Mouse (Mus musculus): ENCODE results near the gene Tcea3. TPM values are rescaled to one million over a fixed set of nuclear protein-coding genes. Genes with fewer than 3 reads are reported as not detected.

The Tcea3 gene
- total RNA-seq, 2 experiments from 2014 or later = 77.1 to 77.6 TPM

DNA sequence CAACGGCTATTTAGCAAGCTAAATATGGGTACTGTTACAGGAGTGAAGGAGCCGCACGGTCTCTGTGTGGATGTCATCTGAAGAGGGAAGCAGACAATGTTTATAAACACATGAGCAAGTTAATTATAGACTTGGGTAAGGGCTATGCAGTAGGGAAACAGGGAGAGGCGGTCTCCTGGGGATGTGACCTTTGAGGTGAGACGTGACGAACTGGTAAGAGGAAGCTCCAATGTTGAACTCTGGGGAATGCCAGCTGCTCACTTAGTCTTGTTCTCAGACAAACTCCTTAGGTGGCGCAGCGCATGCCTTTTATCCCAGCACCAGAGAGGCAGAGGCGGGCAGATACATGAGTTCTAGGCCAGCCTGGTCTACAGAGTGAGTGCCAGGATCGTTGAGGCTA is 14.4 kb downstream of the Tcea3 start:
- DNase-seq = no peak
- intact Hi-C loops (cut with DNase I) = loop anchor here (2.0 kb wide), 2 partner anchors 23 to 63 kb away; partner anchors contain the start of gene Zfp46

DNA sequence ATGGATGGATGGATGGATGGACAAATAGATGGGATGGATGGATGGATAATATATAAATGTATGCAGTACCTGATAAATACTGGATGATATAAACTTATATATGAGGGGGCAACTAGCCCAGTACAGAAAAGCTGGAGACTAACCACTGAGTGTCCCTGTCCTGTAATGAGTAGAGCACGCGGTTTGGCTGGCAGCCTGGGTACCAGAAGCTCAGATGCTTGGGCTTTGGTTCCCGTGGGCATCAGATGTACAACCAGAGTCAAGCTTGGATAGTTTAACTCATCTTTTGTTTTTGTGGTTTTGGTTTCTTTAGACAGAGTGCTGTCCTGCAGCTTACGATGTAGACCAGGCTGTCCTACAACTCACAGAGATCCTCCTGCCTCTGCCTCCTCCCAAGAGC is 16.0 kb downstream of the Tcea3 start:
- DNase-seq = no peak
- intact Hi-C loops (cut with DNase I) = no loop called here

DNA sequence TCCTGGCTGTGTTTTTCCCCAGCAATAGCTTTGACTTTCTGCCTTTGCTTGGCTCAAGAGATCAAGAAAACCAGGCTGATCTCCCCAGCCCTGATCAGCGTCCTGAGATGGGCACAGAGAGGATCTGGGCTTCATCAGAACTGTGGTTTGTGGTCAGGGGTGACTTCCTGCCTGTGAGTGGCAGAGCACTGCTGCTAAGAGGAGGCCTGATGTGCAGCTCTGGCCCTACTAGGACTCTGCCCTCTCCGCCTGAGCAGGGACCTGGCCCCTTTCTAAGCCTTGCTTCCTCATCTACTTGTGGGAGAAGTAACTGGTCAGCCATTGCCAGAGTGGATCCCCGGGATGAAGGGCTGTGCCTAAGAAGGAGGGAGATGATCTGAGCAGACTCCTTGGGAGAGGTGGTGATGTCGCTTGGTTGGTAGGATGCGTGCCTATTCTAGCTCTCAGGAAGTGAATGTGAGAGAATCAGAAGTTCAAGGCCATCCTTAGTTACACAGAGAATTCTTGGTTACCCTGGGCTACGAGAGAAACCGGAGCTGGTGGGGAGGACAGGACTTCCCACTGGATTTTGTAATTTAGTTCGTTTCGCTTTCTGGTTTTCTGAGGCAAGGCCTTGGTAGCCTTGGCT is 19.3 kb downstream of the Tcea3 start:
- no peak for DNase-seq
- intact Hi-C loops (cut with DNase I) = no loop called here

DNA sequence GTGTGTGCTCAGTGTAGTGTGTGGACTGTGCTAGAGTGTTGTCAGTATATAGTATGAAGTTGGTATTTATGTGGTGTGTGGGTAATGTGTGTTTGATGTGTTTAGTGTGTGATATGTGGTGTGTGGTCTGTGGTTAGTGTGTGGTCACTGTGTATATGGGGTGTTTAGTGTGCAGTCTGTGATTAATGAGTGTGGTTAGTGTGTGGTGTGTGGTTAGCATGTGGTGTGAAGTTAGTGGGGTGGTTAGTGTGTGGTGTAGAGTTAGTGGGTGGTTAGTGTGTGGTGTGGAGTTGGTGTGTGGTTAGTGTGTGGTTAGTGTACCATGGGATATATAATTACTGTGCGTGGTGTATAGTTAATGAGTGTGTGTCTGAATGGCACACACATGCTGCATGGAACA is 21.4 kb downstream of the Tcea3 start:
- intact Hi-C loops (cut with DNase I) = no loop called here
- DNase-seq = no peak

DNA sequence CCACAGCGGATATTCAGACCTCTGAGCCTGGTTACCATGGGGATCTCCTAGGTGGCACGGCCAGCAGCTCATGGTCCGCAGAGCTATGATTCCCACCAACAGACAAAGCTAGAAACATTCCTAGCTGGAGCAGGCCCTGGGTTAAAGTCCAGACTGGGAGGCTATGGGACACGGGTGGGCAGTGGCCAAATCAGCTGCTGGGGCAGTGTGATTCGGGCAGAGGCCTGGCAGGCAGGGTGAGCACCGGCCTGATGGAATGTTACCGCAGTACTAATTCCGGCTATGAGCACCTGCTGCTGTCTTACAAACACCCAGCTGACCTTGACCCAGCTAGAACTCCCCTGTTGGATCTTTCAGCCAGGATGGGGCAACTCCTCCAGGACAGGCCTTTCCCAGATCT is 23.1 kb downstream of the Tcea3 start:
- DNase-seq = peak in 1 of 2 experiments; percentile 46
- intact Hi-C loops (cut with DNase I) = no loop called here

DNA sequence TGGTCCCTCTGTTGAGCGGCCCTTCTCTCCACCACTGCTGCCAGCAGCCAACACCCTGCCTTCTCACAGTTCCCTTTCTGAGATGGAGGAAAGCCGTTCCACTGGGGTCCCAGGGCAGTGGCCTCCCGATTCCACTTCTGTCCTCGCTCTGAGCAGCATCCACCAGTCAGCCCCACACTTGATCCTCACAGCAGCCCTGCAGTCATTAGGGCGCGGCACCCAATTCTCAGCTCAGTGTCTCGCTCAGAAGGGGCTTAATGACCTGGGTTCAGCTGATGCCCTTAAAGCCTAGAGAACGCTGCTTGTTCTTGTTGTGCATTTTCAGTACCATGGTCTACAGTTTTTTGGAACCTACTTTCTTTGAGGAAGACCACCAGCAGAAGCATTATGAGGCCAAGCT is 33.6 kb downstream of the Tcea3 start:
- DNase-seq = no peak
- intact Hi-C loops (cut with DNase I) = no loop called here

DNA sequence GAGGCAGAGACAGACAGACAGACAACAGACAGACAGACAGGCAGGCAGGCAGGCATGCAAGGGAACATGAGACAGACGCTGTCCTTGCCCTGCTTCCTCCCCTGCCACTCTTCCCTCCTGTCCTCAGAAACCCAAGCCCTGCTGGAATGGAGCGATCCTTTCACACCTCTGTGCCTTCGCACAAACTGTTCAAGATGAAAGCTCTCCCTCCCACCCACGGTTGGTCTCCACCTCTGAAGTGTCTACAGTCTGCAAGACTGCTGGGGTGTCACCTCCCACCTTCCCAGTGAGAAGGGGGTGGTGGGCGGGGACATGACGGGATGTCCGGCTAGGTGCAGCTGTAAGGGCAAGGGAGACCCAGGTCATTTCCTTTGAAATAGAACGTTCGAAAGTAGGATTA is 34.1 kb downstream of the Tcea3 start:
- intact Hi-C loops (cut with DNase I) = no loop called here
- DNase-seq = no peak

DNA sequence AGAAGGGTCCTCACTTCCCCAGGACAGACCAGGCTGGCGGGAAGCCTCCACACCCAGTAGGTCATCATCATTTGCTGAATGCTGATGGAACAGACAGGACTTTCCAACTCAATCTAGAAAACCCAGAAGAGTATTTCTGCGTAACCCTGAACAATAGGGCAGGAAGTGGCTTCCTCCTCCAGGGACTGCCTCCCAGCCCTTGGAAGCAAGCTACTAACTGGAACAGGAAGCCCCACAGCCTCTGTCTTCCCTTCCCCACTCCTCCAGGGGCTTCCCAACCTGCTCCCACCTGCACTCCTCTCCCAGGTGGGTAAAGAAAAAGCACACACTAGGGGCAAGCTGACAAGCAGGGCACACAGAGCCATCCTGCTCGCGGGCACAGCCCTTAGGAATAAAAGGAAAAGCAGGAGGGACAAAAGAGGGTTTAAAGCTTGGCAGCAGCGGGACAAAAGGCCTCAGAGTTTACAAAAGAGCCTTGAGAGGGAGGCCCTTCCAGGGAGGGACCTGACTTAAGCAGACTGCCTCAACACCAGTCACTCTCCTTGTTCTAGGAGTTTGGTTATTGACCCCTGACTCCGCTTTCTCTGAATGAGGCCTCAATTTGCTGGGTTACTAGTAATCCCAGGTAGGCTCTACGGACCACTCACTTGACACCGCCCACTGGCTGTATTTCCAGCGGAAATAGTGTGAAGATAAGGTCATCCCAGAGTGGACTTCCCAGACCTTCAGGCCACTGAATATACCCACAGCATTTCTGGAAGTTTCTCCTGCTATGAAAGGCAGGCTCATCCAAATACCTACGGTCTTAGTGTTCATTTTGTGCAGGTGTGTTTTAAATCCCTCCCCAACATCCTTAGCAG is 35.3 kb downstream of the Tcea3 start:
- intact Hi-C loops (cut with DNase I) = no loop called here

DNA sequence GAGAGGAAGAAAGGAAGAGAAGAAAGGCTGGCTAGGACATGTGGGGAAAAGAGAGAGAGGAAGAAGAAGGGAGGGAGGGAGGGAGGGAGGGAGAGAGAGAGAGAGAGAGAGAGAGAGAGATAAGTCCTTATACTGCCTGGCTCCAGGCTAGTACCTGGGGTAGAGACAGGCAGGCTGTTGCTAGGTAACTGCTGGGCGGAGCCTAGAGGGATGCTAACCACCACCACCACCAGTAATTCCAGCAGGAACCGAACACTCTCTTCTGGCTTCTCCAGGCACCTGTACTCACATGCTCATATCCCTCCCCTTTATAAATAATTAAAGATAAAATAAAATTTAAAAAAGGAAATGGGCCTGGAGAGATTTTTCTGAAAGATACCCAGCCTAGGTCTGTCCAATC is 36.3 kb downstream of the Tcea3 start:
- DNase-seq = no peak
- intact Hi-C loops (cut with DNase I) = loop anchor here (2.0 kb wide), 1 partner anchor 23 kb away; no protein-coding TSS in a partner anchor

More for the DNA sequence above, 35.3 kb downstream of the Tcea3 start:
- peak; percentile 50 to 51 for DNase-seq

DNA sequence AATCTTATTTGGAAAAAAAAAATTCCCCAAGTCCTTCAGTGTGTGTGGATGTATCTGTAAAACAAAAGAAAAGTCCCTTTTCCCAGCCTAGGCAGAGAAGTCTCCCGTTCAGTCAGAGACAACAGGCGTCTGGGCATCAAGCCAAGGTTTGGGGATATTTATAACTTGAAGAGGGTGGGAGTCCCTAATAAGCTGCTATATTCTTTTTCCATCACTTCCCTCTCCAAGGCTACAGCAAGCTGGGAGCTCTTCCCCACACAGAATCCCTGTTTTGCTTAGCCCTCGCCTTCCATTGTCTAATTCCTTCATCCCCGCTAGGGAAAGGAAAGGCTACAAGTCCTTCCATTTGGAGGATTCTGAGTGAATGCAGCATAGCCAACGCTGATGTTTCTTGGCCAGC is 36.9 kb downstream of the Tcea3 start, which contains the start of gene Zfp46:
Gene Zfp46 (plus strand): TSS at position 229 of the 400 bp plus-strand sequence.
- peak; percentile 87 to 94 for DNase-seq
- intact Hi-C loops (cut with DNase I) = loop anchor here (2.0 kb wide), 1 partner anchor 24 kb away; no protein-coding TSS in a partner anchor

DNA sequence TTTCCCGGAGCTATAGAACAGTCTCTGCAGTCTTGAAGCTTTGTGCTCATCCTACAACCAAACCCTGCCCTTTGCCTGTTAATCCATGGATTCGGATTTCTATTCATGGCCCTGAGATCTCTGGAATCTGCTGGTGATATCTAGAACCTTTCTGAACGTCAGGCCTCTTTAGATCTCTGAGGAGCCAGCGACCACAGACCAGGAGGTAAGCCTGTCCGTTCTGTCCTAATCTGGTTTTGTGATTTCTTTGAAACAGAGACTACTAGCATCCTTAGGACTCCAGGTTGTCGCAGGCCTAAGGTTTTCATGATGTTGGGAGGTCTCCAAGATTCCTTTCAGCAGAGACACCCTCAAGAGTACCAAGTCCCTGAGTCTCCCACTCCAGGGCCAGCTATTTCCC is 37.4 kb downstream of the Tcea3 start:
- DNase-seq = no peak
- intact Hi-C loops (cut with DNase I) = loop anchor here (2.0 to 5.0 kb wide), 2 partner anchors 24 to 37 kb away; no protein-coding TSS in a partner anchor

DNA sequence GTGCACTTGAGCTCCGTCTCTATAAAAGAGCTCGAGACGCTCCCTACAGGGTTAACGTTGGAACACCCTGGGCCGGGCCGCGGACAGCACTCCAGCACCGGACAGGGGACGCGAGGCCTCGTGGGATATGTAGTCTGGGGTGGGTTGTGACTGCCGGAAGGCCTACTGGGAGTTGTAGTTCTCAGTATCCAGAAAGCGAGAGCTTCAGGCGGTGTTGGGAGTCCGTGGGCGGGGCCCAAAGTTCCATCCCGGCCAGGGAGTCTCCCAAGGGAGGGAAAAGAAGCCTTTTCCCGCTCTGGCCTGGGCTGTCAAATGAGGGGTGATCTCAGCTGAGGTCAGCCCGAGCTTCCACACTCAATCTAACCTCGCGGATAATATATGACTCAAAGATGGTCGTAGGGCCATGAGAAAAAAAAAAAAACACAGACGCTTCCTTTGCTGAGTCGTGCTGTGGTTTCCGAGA is 37.9 kb downstream of the Tcea3 start:
- DNase-seq = peak; percentile 93
- intact Hi-C loops (cut with DNase I) = loop anchor here (2.0 to 5.0 kb wide), 2 partner anchors 25 to 37 kb away; no protein-coding TSS in a partner anchor

DNA sequence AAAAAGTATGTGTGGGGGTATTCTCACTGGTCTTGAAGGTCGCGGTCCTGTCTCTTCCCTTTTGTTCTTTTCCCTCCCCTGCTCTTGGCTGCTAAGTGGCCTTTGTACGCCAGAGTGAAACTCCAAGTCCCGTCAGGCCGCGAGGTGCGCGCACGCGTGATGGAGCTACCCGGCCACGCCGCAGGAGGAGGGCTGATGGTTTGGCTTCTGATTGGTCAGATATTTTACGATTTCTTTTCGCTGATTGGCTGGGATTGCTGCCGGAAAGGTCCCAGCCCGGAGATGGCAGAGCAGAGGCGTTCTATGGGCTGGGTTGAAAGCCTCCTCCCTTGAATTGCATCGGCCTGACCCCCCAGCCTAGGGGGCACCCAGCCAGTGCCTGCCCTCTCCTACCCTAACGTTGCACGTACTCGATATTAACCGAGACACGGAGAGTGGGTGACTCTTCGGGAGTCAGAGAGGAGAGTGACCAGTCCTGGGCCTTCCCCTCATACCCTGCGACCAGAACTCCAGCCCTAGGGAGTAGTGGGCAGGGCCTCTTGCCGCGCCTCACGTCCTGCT is 38.4 kb downstream of the Tcea3 start:
- intact Hi-C loops (cut with DNase I) = loop anchor here (2.0 to 5.0 kb wide), 2 partner anchors 25 to 36 kb away; no protein-coding TSS in a partner anchor
- peak; percentile 95 for DNase-seq

DNA sequence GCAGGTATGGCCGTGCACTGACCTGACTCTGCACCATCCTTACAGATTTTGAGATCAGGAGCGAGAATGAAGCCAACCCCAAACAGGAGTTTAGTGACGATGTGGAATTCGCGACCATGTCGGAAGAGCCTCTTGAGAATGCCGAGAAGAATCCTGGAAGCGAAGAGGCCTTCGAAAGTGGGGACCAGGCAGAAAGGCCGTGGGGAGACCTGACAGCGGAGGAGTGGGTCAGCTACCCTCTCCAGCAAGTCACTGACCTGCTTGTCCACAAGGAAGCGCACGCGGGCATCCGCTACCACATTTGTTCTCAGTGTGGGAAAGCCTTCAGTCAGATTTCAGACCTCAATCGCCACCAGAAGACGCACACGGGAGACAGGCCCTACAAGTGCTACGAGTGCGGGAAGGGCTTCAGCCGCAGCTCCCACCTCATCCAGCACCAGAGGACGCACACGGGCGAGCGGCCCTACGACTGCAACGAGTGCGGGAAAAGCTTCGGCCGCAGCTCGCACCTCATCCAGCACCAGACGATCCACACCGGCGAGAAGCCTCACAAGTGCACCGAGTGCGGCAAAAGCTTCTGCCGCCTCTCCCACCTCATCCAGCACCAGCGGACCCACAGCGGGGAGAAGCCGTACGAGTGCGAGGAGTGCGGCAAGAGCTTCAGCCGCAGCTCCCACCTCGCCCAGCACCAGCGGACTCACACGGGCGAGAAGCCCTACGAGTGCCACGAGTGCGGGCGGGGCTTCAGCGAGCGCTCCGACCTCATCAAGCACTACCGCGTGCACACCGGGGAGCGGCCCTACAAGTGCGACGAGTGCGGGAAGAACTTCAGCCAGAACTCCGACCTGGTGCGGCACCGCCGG is 42.6 kb downstream of the Tcea3 start:
- intact Hi-C loops (cut with DNase I) = loop anchor here (2.0 to 5.0 kb wide), 2 partner anchors 17 to 32 kb away; no protein-coding TSS in a partner anchor
- DNase-seq = no peak

DNA sequence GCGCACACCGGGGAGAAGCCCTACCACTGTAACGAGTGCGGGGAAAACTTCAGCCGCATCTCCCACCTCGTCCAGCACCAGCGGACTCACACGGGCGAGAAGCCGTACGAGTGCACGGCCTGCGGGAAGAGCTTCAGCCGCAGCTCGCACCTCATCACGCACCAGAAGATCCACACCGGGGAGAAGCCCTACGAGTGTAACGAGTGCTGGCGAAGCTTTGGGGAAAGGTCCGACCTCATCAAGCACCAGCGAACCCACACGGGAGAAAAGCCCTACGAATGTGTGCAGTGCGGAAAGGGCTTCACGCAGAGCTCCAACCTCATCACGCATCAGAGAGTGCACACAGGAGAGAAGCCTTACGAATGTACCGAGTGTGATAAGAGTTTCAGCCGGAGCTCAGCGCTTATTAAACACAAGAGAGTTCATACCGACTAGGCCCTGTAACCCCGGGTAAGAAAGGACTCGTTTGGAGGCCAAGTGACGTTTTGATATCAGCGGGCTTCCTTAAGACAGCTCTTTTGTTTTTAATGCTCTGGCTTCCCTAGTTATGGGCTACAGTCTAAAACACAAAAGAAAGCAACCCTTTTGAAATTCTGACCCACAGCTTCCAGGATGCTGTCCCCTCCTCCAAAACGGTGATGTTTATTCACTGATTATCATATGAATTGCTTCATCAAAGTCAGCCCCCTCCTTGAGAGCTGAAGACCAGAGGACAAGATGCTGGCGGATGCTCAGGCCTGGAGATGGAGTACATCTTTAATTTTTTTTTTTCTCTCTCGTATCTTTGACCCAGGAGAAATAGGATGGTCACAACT is 43.5 kb downstream of the Tcea3 start:
- intact Hi-C loops (cut with DNase I) = loop anchor here (2.0 kb wide), 1 partner anchor 16 kb away; no protein-coding TSS in a partner anchor
- DNase-seq = no peak

DNA sequence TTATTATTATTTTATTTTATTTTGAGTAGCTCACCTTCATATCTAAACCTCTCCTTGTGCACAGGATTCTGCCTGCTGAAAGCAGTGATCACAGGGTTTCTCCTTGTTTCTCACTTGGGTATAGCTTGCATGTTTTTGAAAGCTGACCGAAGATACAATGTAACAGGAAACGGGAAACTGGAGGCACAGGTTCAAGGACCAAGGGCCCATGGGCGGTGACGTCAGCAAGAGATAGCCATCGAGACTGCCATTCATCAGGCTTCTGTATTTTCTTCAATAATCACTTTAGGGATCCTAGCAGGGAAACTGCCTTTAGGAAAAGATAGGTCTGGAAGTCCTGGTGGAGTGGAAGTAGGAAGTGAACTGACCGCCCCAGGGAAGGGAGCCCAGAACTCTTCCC is 44.2 kb downstream of the Tcea3 start:
- no peak for DNase-seq
- intact Hi-C loops (cut with DNase I) = loop anchor here (2.0 kb wide), 1 partner anchor 15 kb away; no protein-coding TSS in a partner anchor

DNA sequence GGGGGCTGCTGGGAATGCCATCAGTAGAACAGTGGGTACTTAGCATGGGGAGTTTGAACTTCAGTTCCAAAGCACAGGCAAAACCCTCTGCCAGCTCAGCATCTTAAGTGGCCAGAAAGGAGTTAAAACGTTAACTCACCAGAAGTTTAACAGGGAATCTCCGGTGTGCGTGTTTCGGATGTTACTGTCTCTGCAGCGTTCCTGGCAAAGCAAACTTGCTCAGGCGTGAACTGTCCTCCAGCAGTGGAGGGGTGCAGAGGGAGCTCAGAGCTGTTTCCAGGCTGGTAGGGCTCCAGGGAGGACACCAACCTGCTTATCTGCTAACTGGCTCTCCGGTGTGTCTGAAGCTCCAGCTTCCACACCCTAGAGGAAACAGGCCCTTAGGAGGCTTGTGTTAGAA is 48.4 kb downstream of the Tcea3 start:
- intact Hi-C loops (cut with DNase I) = no loop called here
- no peak for DNase-seq

DNA sequence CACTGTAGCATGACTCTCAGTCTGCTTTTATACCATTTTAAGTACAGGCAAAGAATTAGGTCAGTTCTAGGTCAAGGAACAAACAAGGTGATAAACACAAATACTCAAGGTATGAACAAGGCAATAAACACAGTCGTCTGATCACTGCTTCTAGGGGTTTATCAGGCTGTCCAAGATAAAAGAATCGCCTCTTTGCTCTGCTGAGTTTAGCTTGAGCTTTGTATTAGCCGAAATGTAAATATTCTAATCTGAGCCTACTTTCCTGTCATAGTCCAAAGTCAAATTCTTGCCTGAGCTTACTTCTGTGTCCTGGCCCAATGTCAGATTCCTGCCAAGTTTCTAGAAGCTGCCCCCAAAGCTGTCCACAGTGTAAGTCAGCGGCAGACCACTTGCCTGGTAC is 54.9 kb downstream of the Tcea3 start:
- intact Hi-C loops (cut with DNase I) = no loop called here
- DNase-seq = no peak

DNA sequence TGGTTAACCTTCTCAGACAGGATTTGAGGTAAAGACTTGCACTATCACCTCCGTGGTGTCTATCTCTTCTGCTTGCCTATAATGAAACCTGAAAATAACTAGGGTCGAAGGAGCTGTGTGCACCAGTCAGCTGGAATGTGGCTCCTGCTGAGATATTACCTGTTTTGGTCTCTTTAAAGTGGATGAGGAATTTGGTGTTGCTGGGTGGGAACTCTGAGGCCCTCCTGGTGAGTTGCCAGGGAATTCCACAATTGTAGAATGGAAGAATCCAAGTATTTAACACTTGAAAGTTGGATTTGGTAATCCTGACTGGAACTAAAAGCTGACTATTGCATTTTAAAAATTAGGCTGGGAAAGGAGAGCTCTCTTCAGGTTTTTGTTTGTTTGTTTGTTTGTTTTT is 56.7 kb downstream of the Tcea3 start:
- intact Hi-C loops (cut with DNase I) = no loop called here
- no peak for DNase-seq
